Mouse (Mus musculus) kidney, postnatal 14 days (tissue): ENCODE measurements around the gene Ppa2.

Source experiments
- DNase-seq: peaks from one replicate; pipeline ENCODE4 v3.0.0; 2022; ENCODE audit warnings: mixed read lengths

Ppa2 gene

GRCm38 (mm10) chr3:133403849-133404248, 93.9 kb downstream of the Ppa2 start:
- no peak for DNase-seq

- no peak for DNase-seq
These were observed 95.7 kb downstream of the Ppa2 start for GRCm38 (mm10) chr3:133405636-133406035.

- no peak for DNase-seq
These were observed 96.3 kb downstream of the Ppa2 start for GRCm38 (mm10) chr3:133406248-133406647.

GRCm38 (mm10) chr3:133411123-133411675, 101.3 kb downstream of the Ppa2 start:
- no peak for DNase-seq

- no peak for DNase-seq
These were observed 101.9 kb downstream of the Ppa2 start for GRCm38 (mm10) chr3:133411768-133412167.

DNA sequence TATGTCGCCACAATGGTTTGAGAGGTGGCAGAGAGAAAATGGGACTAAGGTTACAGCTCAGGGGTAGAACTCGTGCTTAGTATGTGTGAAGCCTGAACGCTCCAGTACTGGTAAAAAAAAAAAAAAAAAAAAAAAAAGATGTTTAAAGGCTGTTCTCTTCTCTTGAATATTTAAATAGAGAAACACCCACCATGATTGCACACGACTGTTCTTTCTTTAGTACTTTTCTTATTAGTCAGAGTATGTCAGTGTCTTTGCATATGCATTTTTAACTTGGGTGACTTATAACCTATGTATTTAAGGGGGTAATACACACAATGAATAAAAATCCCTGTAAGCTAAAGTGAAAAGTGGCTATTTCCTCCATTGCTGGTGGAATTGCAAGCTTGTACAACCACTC, 104.8 kb downstream of the Ppa2 start:
- no peak for DNase-seq

DNA sequence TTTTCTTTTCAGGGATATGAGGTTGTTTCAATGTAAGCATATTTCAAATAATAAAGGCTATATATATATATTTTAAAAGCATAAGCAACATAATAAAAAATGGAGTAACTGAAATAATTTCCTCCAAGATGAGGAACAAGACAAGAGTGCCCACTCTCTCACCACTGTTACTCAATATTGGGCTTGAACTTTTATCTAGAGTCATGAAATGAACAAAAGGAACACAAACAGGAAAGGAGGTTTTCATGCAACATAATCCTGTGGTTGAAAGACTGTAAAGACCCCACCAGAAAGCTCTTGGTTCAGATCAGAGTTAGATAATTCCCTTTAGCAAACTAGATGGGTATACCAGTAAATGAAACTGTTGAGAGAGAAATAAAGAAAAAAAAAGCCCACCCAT, 113.2 kb downstream of the Ppa2 start:
- DNase-seq: no peak
